8 mouse cellular contexts compared by ENCODE assay signal in the genomic region with DNA sequence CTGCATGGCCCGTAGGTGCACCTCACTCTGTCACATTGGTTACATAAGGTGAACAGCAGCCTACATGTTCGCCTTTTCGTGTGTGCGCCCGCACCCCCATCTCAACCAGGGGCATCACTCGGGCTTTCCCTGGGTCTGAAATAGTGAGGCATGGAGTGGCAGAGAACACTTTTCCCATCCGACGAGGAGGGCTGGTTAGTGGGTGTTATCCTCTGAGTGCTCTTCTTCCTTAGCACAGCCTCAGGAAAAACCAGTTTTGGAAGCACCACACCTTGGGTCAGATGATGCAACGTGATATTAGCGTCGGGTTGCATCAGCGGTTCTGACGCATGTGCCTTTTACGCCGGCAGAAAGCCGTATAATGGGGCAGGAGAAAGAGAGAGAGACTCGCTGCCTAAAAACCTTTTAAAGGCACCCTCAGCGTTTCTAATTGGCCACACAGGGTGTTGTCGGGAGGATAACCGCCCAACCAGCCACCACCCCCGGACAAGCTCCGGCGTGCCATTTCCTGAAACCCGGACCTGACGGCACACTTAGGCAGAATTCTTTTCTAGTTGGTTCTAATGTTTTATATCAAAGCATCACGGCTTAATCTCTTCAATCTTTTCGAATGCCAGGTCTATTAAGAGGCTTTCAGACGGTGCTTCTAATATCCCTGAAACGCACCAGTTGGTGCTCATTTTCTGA. TPM values are rescaled to one million over a fixed set of nuclear protein-coding genes. Genes with fewer than 3 reads are reported as not detected.
DNase-seq lines count a peak whose midpoint lies in the region; ATAC-seq lines count a peak whose summit lies in the region.

No protein-coding gene starts in this region.

- peak overlapping the region; percentile 22 for H3K4me3 ChIP-seq in hindbrain, embryonic 14.5 days (replicated peaks; ENCODE audit: low read length)

- peaks cover 27% of the 10 kb centered on the region for H3K27me3 ChIP-seq in hindbrain, embryonic 14.5 days (ENCODE audit: control insufficient read depth, insufficient read depth, low read length)

- WGBS in hindbrain, embryonic 14.5 days = 8% methylated on average over 29 of the region's 29 CpGs

- peak overlapping the region; percentile 45 for H3K4me2 ChIP-seq in hindbrain, embryonic 14.5 days (replicated peaks)

- DNase-seq in cerebellum, postnatal 14 days = peak; percentile 44 to 52
- peak; percentile 30 to 41 for DNase-seq in frontal cortex, postnatal 25 days (ENCODE audit: low spot score in 2 of 2)
- DNase-seq in hindbrain, embryonic 14.5 days (ENCODE audit: low spot score) = peak; percentile 39
- peak; percentile 72 to 73 for DNase-seq in layer of hippocampus, postnatal 36 days
- DNase-seq in lung, postnatal 4 days = peak; percentile 80 to 82
- DNase-seq in right cerebral cortex, postnatal 25 days = peak; percentile 73
- peak; percentile 49 for DNase-seq in yolk sac, embryonic 10.5 days (ENCODE audit: low spot score)

- ATAC-seq in activated CD4-positive, CD25-positive, alpha-beta regulatory T cell, adult 4 months = peak; percentile 75
- ATAC-seq in hindbrain, embryonic 14.5 days (ENCODE audit: low FRiP score) = no peak

- no peaks in the 10 kb centered on the region for H3K36me3 ChIP-seq in hindbrain, embryonic 14.5 days (replicated peaks; ENCODE audit: control insufficient read depth, insufficient read depth)

- no peaks in the 10 kb centered on the region for H3K9me3 ChIP-seq in hindbrain, embryonic 14.5 days (ENCODE audit: control insufficient read depth, low read length)

- H3K9ac ChIP-seq in hindbrain, embryonic 14.5 days = peak overlapping the region; percentile 24

- peaks cover 35% of the 10 kb centered on the region for H3K4me1 ChIP-seq in hindbrain, embryonic 14.5 days (replicated peaks; ENCODE audit: control insufficient read depth, insufficient read depth, low read length)

- H3K27ac ChIP-seq in hindbrain, embryonic 14.5 days = no peak overlapping the region

RNA-seq across cellular contexts. Expression of a gene that starts 0.8 kb away (rescaled TPM):
- 10 to 100 TPM; 17.6 to 22.8 TPM for polyA plus RNA-seq in activated CD4-positive, CD25-positive, alpha-beta regulatory T cell, adult 4 months (2017; shearing (Covaris generic))
- polyA plus RNA-seq in hindbrain, embryonic 14.5 days (2014; fragmentation: Nextera tagmentation; extraction: Ambion mirVana) = 13.3 and 13.8 TPM in 2 replicates
- total RNA-seq in layer of hippocampus, postnatal 36 days (2021) = 10 to 100 TPM; 87.9 to 90.7 TPM

RNA-seq across cellular contexts. Expression of a gene that starts 33.8 kb away (rescaled TPM):
- not detected for polyA plus RNA-seq in activated CD4-positive, CD25-positive, alpha-beta regulatory T cell, adult 4 months (2017; shearing (Covaris generic))
- polyA plus RNA-seq in hindbrain, embryonic 14.5 days (2014; fragmentation: Nextera tagmentation; extraction: Ambion mirVana) = 19.6 and 21.9 TPM in 2 replicates
- total RNA-seq in layer of hippocampus, postnatal 36 days (2021) = 10 to 100 TPM; 41.7 to 43.9 TPM

RNA-seq across cellular contexts. Expression of a gene that starts 42.9 kb away (rescaled TPM):
- not detected for polyA plus RNA-seq in activated CD4-positive, CD25-positive, alpha-beta regulatory T cell, adult 4 months (2017; shearing (Covaris generic))
- not detected in 2 replicates for polyA plus RNA-seq in hindbrain, embryonic 14.5 days (2014; fragmentation: Nextera tagmentation; extraction: Ambion mirVana)
- total RNA-seq in layer of hippocampus, postnatal 36 days (2021) = not detected

Comparison
In these comparisons a context has a peak if more than half of its experiments do, and no peak if none do; other contexts are left out.
1. RNA of a gene that starts 33.8 kb away (polyA plus RNA-seq): 19.6 to 21.9 TPM in hindbrain, embryonic 14.5 days; not detected in activated CD4-positive, CD25-positive, alpha-beta regulatory T cell, adult 4 months; every median in the first group is over 10 times any median in the second.
2. Peak in every context shown above with its lines, with median percentiles within 50 percentile points of each other: DNase-seq.